Mouse (Mus musculus): ENCODE measurements around the gene Chd6.

DNA sequence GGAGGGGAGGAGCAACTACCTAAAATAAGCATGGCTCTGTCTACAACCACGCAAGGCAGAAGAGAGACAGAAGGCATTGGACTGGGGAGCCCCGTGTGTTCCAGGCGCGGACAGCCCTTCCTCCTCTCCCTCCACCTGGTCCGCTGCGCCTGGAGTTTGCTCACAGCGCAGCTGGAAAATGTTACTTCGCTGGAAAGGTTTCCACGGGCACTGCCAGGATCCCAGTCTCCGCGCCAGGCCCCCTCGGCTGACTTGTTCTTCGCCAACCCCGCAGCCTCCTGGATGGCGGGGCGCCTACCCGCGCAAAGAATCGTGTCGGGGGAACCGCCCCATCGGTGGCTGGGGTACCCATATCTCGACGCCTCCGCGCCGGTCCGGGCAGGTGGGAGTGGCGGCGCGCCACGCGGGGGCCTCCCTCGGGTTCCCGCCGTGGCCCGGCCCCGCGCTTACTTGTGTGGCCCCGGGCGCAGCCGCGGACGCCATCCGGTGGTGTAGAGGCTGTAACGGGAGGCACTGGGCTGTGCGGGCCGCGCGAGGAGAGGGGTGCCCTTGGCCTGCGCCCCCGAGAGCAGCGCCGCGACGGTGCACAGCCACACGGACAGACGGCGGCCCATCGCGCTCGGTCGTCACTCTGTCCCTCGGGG, 197.2 kb downstream of the Chd6 start:
- TF ChIP-seq CTCF (IDR thresholded peaks at IDR 0.05) (no peak), POLR2A (IDR thresholded peaks at IDR 0.05; ENCODE audit: insufficient read depth, low read depth, low read length) (no peak)

Data from heart, adult 2 months (tissue).